Mouse (Mus musculus) myocyte (in vitro differentiated cells): ENCODE results near the gene Arhgap22.

ENCODE experiments used
- POLR2AphosphoS2 ChIP-seq: IDR thresholded peaks from one replicate; pipeline ENCODE4 v1.6.1; 2011; ENCODE audit warnings: low read depth, control low read depth; ENCODE audit not compliant: insufficient read length
- TCF12 ChIP-seq: IDR thresholded peaks from one replicate; pipeline ENCODE4 v1.6.1; 2011; ENCODE audit warnings: mild to moderate bottlenecking, control low read depth; ENCODE audit not compliant: poor library complexity, insufficient read depth, severe bottlenecking

GRCm38 (mm10) chr14:33194241-33194640, 19.6 kb upstream of the Arhgap22 start:
- no peak for TF ChIP-seq TCF12
- TF ChIP-seq POLR2AphosphoS2: no peak
